Mouse (Mus musculus): ENCODE results near the gene Cox17. TPM values are rescaled to one million over a fixed set of nuclear protein-coding genes. Genes with fewer than 3 reads are reported as not detected.

The Cox17 gene
- polyA plus RNA-seq (2016; fragmentation: Nextera tagmentation; extraction: Ambion mirVana): 128 and 133 TPM in 2 replicates

DNA sequence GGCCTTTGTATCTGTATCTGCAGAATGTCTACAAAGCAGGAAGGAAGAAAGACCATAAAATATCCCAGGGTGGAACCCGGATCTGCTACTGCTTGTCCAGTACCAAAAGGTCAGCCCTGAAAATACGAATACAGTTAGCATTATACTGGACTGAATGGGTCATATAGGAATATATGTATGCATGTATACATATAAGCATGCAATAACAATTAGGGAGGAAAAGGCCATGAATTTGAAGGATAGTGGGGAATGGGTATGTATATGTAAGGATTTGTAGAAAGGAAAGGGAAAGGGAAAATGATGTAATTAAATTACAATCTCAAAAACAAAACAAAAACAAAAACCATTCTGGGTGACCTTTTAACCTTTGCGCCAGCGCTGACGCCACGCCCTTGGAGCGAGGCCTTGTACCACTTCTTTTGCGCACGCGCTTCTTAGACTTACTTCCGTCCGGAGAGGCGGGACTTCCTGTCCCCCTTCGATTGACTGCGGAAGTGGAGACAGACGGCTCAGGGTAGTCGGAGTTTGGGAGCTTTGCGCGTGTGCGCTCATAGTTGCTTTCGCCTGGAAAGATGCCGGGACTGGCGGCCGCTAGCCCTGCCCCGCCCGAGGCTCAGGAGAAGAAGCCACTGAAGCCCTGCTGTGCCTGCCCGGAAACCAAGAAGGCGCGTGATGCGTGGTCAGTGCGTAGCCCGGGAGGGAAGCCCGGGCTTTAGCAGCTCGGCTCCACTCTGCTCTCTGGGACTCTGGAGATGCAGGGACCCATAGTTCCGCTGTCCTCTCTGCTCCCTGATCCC lies at the start of gene Cox17, which contains the start of gene Gm21987:
Cox17 (plus strand) TSS at position 463 of the 797 bp plus-strand sequence.
Gm21987 (plus strand) TSS at position 512 of the 797 bp plus-strand sequence.
- peak; percentile 90 for DNase-seq (ENCODE audit: low spot score)
- 3% methylated on average over 35 of the region's 35 CpGs for WGBS
- Histone ChIP-seq H3K27ac (replicated peaks) (peak within 1 kb of the TSS; percentile 92), H3K9me3 (no peaks in the 10 kb centered on the region), H3K4me1 (peaks cover 18% of the 10 kb centered on the region), H3K4me3 (peak within 1 kb of the TSS; percentile 70), H3K27me3 (replicated peaks; ENCODE audit: low read depth, poor library complexity, severe bottlenecking) (no peaks in the 10 kb centered on the region), H3K36me3 (replicated peaks) (peaks cover 29% of the 10 kb centered on the region)

DNA sequence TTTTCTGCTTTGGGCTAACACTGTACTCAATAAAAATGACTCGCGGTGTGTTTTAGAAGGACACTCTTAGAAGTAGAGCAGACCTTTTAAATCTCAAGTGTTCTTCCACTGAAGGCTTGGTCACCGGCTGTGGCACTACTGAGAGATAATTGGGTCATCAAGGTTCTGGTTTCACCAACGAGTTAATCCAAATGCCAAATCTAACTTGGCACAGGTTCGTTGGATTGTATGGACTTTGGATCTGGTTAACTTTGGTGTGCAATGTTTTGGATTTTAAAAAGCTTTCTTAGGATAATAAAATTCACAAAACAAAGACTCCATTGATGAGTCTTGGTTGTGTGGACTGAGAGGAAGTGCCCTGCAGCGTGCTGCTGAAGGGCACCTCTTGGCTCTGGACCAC lies 48.4 kb upstream of the Cox17 start:
- peaks cover 16% of the 10 kb centered on the region; the same call in 1 of the 2 replicates for H3K4me1 ChIP-seq
- H3K27me3 ChIP-seq (replicated peaks; ENCODE audit: low read depth, poor library complexity, severe bottlenecking): no peaks in the 10 kb centered on the region
- no peak for DNase-seq (ENCODE audit: low spot score)
- H3K36me3 ChIP-seq (replicated peaks): no peaks in the 10 kb centered on the region
- WGBS: 87% methylated on average over 6 of the region's 6 CpGs
- no peak overlapping the region for H3K27ac ChIP-seq (replicated peaks)
- no peak overlapping the region for H3K4me3 ChIP-seq
- no peaks in the 10 kb centered on the region for H3K9me3 ChIP-seq

GRCm38 (mm10) chr16:38302367-38302766 lies 44.4 kb upstream of the Cox17 start:
- WGBS: 90% methylated on average over 13 of the region's 13 CpGs
- Histone ChIP-seq H3K4me1 (peaks cover 26% of the 10 kb centered on the region), H3K36me3 (replicated peaks) (no peaks in the 10 kb centered on the region), H3K27me3 (replicated peaks; ENCODE audit: low read depth, poor library complexity, severe bottlenecking) (no peaks in the 10 kb centered on the region), H3K4me3 (no peak overlapping the region), H3K9me3 (no peaks in the 10 kb centered on the region), H3K27ac (replicated peaks) (no peak overlapping the region)
- DNase-seq (ENCODE audit: low spot score): no peak

GRCm38 (mm10) chr16:38304460-38305194 lies 42.2 kb upstream of the Cox17 start:
- Histone ChIP-seq H3K36me3 (replicated peaks) (no peaks in the 10 kb centered on the region), H3K9me3 (no peaks in the 10 kb centered on the region), H3K4me3 (no peak overlapping the region), H3K27me3 (replicated peaks; ENCODE audit: low read depth, poor library complexity, severe bottlenecking) (0 out of 2 replicates have a peak, but pooled peaks cover 3% of the 10 kb centered on the region), H3K27ac (replicated peaks) (no peak overlapping the region), H3K4me1 (peaks cover 34% of the 10 kb centered on the region)
- whole genome bisulfite sequencing: 80% methylated on average over 17 of the region's 17 CpGs
- DNase-seq (ENCODE audit: low spot score): no peak

DNA sequence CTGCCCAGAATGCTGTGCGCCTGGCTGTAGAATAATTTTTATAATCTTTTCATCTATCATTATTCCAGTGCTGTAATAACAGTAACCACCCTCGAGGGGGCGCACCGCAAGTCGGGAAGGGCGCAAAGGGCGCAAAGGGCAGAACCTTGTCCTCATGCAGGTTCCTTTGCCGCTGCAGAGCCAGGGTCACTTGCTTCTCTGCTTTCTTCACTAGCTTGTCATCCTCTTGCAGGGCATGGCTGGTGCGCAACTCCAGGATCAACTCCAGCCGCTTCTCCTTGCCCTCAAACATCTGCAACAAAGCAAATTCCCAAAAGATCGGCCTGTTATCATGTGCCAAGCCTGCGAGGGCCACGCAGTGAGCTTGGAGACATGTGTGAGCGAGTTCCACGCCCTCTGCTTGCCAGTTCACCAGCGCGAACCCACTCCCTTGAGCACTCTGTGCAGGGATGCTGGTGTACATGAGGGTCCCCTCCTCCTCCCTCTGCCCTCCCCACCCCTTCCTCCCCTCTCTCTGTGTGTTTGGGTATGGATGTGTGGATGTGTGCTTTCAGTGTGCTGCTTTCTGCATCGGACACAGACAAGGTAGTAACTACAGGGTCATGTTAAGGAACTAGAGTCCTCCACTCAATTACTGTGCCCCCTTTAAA lies 40.1 kb upstream of the Cox17 start:
- H3K9me3 ChIP-seq: no peaks in the 10 kb centered on the region
- 0 out of 2 replicates have a peak, but pooled peaks cover 3% of the 10 kb centered on the region for H3K27me3 ChIP-seq (replicated peaks; ENCODE audit: low read depth, poor library complexity, severe bottlenecking)
- peak overlapping the region; percentile 49 for H3K27ac ChIP-seq (replicated peaks)
- peaks cover 27% of the 10 kb centered on the region for H3K4me1 ChIP-seq
- H3K4me3 ChIP-seq: no peak overlapping the region
- DNase-seq (ENCODE audit: low spot score): peak; percentile 38
- WGBS: 49% methylated on average over 18 of the region's 18 CpGs
- no peaks in the 10 kb centered on the region for H3K36me3 ChIP-seq (replicated peaks)

DNA sequence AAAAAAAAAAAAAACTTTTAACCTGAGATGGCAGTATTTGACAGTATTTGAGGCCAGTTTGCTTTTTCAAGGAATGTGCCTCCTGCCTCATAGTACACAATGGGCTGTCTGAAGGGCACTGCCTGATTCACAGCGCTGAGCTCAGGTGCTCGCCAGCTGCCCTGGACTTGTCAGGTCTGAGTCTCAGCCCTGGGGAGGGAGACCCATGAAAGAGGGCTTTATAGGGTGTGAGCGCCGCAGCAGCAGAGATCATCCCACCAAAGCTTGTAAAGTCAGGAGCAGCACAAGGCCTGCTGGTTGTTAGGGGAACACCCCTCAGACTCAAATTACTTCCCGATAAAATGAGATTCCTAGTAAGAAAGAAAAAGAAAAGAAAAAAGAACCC lies 39.6 kb upstream of the Cox17 start:
- H3K36me3 ChIP-seq (replicated peaks): no peaks in the 10 kb centered on the region
- H3K27me3 ChIP-seq (replicated peaks; ENCODE audit: low read depth, poor library complexity, severe bottlenecking): 0 out of 2 replicates have a peak, but pooled peaks cover 3% of the 10 kb centered on the region
- peak overlapping the region; percentile 49 for H3K27ac ChIP-seq (replicated peaks)
- H3K4me3 ChIP-seq: no peak overlapping the region
- WGBS: 41% methylated on average over 5 of the region's 5 CpGs
- DNase-seq (ENCODE audit: low spot score): no peak
- H3K4me1 ChIP-seq: peaks cover 23% of the 10 kb centered on the region
- no peaks in the 10 kb centered on the region for H3K9me3 ChIP-seq

DNA sequence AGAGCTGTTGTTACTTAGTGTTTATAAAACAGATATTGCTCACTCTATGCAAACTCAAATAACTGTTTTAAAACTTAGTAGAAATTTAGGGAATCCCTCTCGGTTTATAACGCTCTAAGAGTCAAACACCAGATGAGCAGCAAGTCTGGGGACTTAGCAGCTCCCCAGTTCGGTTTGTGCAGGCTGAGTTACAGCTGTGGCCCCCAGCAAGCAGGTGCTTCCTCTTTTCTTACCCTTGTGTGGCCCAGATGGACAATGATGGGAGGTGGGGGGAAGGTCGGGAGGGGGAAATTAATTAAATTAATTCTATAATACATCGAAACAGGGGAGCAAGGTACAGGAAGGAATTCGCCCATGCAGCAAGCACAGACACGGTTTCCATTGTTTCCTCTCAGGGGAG lies 39.1 kb upstream of the Cox17 start:
- Histone ChIP-seq H3K4me3 (no peak overlapping the region), H3K27me3 (replicated peaks; ENCODE audit: low read depth, poor library complexity, severe bottlenecking) (0 out of 2 replicates have a peak, but pooled peaks cover 3% of the 10 kb centered on the region), H3K36me3 (replicated peaks) (no peaks in the 10 kb centered on the region), H3K9me3 (no peaks in the 10 kb centered on the region), H3K4me1 (peaks cover 22% of the 10 kb centered on the region), H3K27ac (replicated peaks) (no peak overlapping the region)
- no peak for DNase-seq (ENCODE audit: low spot score)
- WGBS: 55% methylated on average over 7 of the region's 7 CpGs

DNA sequence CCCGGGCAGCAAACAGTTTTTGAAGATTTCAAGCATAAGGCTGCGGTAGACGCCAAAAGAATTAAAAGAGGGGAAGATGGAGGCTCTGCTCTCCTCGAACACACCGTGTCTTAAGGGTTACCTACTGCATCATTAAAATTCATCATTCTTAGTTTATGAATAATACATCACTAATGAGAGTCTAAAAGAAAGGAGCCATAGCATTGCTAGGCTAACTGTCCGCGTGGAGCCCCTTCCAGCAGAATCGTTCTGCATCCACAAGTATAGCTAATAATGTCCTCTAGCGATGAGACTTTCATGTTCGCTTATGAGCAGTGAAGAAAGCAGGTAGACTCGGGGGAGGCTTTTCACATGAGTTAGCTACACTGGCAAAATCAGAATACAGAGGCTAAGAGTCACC lies 38.6 kb upstream of the Cox17 start:
- H3K4me3 ChIP-seq: no peak overlapping the region
- no peak for DNase-seq (ENCODE audit: low spot score)
- WGBS: 90% methylated on average over 11 of the region's 11 CpGs
- no peaks in the 10 kb centered on the region for H3K9me3 ChIP-seq
- peaks cover 22% of the 10 kb centered on the region for H3K4me1 ChIP-seq
- no peak overlapping the region for H3K27ac ChIP-seq (replicated peaks)
- 0 out of 2 replicates have a peak, but pooled peaks cover 3% of the 10 kb centered on the region for H3K27me3 ChIP-seq (replicated peaks; ENCODE audit: low read depth, poor library complexity, severe bottlenecking)
- no peaks in the 10 kb centered on the region for H3K36me3 ChIP-seq (replicated peaks)

DNA sequence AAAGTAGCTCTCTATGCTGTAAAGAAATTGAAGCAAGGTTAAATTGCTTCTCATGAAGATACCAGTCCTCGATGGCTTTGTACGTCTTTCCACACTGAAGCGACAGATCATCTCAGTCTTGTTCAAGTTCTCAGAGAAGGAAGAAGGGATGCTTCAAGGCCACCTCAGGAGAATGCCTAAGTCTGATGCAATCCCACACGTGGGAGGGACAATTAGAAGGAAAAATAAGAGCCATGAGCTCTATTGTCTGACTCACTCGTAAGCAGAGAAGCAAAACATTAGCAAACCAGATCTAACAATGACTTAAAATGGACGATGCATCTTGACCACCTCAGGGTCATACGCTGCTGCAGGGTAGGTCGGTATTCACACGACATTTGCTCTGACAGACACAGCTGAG lies 28.3 kb upstream of the Cox17 start:
- 81% methylated on average over 9 of the region's 9 CpGs for WGBS
- Histone ChIP-seq H3K4me1 (no peaks in the 10 kb centered on the region), H3K9me3 (no peaks in the 10 kb centered on the region), H3K4me3 (no peak overlapping the region), H3K27ac (replicated peaks) (no peak overlapping the region), H3K36me3 (replicated peaks) (no peaks in the 10 kb centered on the region), H3K27me3 (replicated peaks; ENCODE audit: low read depth, poor library complexity, severe bottlenecking) (no peaks in the 10 kb centered on the region)
- no peak for DNase-seq (ENCODE audit: low spot score)

DNA sequence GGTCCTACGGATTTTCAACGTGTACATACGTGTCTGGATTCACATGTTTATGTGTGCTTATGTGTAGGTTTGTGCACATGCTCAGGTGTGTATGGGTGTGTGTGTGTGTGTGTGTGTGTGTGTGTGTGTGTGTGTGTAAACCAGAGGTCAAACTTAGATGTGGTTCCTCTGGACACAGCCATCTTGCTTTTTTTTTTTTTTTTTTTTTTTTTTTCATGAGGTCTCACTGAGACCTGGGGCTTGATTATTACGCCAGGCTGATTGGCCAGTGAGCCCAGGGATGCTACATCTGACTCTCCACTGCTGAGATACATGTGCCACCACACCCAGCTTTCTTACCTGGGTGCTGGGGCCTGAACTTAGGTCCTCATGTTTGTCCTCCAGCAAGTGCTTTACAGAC lies 27.7 kb upstream of the Cox17 start:
- Histone ChIP-seq H3K4me1 (no peaks in the 10 kb centered on the region), H3K4me3 (no peak overlapping the region), H3K27me3 (replicated peaks; ENCODE audit: low read depth, poor library complexity, severe bottlenecking) (no peaks in the 10 kb centered on the region), H3K9me3 (no peaks in the 10 kb centered on the region), H3K27ac (replicated peaks) (no peak overlapping the region), H3K36me3 (replicated peaks) (no peaks in the 10 kb centered on the region)
- DNase-seq (ENCODE audit: low spot score): no peak
- 91% methylated on average over 4 of the region's 4 CpGs for WGBS

- DNase-seq (ENCODE audit: low spot score): peak; percentile 64
- no peaks in the 10 kb centered on the region for H3K36me3 ChIP-seq (replicated peaks)
- H3K27me3 ChIP-seq (replicated peaks; ENCODE audit: low read depth, poor library complexity, severe bottlenecking): no peaks in the 10 kb centered on the region
- WGBS: 33% methylated on average over 17 of the region's 17 CpGs
- no peaks in the 10 kb centered on the region for H3K4me1 ChIP-seq
- peak overlapping the region; percentile 42 for H3K4me3 ChIP-seq
- no peaks in the 10 kb centered on the region for H3K9me3 ChIP-seq
- H3K27ac ChIP-seq (replicated peaks): no peak overlapping the region
Observed at GRCm38 (mm10) chr16:38321452-38321935, 25.3 kb upstream of the Cox17 start.

- Histone ChIP-seq H3K36me3 (replicated peaks) (no peaks in the 10 kb centered on the region), H3K4me3 (no peak overlapping the region), H3K27me3 (replicated peaks; ENCODE audit: low read depth, poor library complexity, severe bottlenecking) (no peaks in the 10 kb centered on the region), H3K4me1 (no peaks in the 10 kb centered on the region), H3K27ac (replicated peaks) (no peak overlapping the region), H3K9me3 (no peaks in the 10 kb centered on the region)
- 93% methylated on average over 15 of the region's 15 CpGs for WGBS
- DNase-seq (ENCODE audit: low spot score): no peak
Observed at GRCm38 (mm10) chr16:38324311-38324710, 22.5 kb upstream of the Cox17 start.

Data from embryonic facial prominence, embryonic 10.5 days (tissue).